Mouse (Mus musculus): ENCODE measurements around the gene Rsbn1.

GRCm38 (mm10) chr3:103916839-103917237, 2.9 kb downstream of the Rsbn1 start:
- TF ChIP-seq GATA1 (IDR thresholded peaks at IDR 0.05; ENCODE audit: borderline replicate concordance, low read length) (no peak), FLI1 (IDR thresholded peaks at IDR 0.05; ENCODE audit: low read length) (no peak)

Data from megakaryocyte, embryonic 14.5 days (primary cell).